Mouse (Mus musculus) erythroblast, embryonic 14.5 days (primary cell): ENCODE measurements around the gene Mei1.

Experiments
- GATA1 ChIP-seq: IDR thresholded peaks from 2 replicates; pipeline ENCODE4 v1.6.1; 2012; ENCODE audit warnings: low read length, inconsistent platforms, mixed read lengths
- TAL1 ChIP-seq: IDR thresholded peaks from 3 replicates; pipeline ENCODE4 v1.6.1; 2012; ENCODE audit warnings: low read length, inconsistent platforms, mixed read lengths

DNA sequence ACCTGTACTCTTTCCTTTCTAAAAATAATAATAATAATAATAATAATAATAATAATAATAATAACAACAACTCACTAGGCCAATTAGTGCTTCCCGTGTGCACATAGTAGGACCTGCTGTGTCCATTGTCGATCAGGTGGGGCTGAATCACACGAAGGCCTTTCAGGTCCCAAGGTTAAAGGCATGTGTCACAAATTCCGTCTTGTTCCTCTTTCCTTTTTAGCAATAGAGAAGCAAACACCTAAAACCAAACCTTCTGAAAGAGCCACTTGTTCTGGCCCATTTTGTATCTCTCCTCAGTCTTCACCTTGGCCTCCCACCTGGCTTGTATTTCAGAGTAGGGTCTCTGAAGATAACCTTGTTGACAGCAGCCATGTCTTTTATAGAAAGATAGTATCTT, 81.4 kb downstream of the Mei1 start:
- no peak for TF ChIP-seq TAL1
- no peak for TF ChIP-seq GATA1
